Mouse (Mus musculus) urinary bladder, postnatal 36 days (tissue): ENCODE results near the gene Ntmt1.

Experiments used
- DNase-seq, 2 experiments: peaks; one replicate each; pipeline ENCODE4 v3.0.0; 2022; ENCODE audit warnings: low spot score in 2 of 2, mixed read lengths in 1 of 2

Gene Ntmt1

GRCm38 (mm10) chr2:30783346-30783745, 24.3 kb upstream of the Ntmt1 start:
- DNase-seq: peak in 1 of 2 experiments; percentile 72

GRCm38 (mm10) chr2:30784078-30784994, 23.3 kb upstream of the Ntmt1 start:
- no peak for DNase-seq

- DNase-seq: no peak
Measured at GRCm38 (mm10) chr2:30787466-30787865, 20.2 kb upstream of the Ntmt1 start.

GRCm38 (mm10) chr2:30792061-30792460, 15.6 kb upstream of the Ntmt1 start:
- DNase-seq: no peak

- DNase-seq: peak; percentile 95 to 98
Measured at GRCm38 (mm10) chr2:30794179-30795108, 13.2 kb upstream of the Ntmt1 start.

- no peak for DNase-seq
Measured at GRCm38 (mm10) chr2:30795271-30795888, 12.2 kb upstream of the Ntmt1 start.

- no peak for DNase-seq
Measured at GRCm38 (mm10) chr2:30795889-30796275, 11.7 kb upstream of the Ntmt1 start.

- peak; percentile 65 to 73 for DNase-seq
Measured at GRCm38 (mm10) chr2:30796382-30796781, 11.2 kb upstream of the Ntmt1 start.

GRCm38 (mm10) chr2:30799456-30799855, 8.2 kb upstream of the Ntmt1 start:
- DNase-seq: no peak

- no peak for DNase-seq
Measured at GRCm38 (mm10) chr2:30800671-30801066, 7.0 kb upstream of the Ntmt1 start.

- DNase-seq: no peak
Measured at GRCm38 (mm10) chr2:30801067-30801852, 6.4 kb upstream of the Ntmt1 start.

- no peak for DNase-seq
Measured at GRCm38 (mm10) chr2:30803604-30804003, 4.0 kb upstream of the Ntmt1 start, which contains the start of gene 1700001O22Rik. Gene 1700001O22Rik (minus strand): TSS chr2:30803661.

- no peak for DNase-seq
Measured at GRCm38 (mm10) chr2:30805983-30806382, 1.6 kb upstream of the Ntmt1 start.

GRCm38 (mm10) chr2:30807147-30807647, 429 bp upstream of the Ntmt1 start:
- DNase-seq: no peak

- DNase-seq: no peak
Measured at GRCm38 (mm10) chr2:30808296-30808655, 650 bp downstream of the Ntmt1 start.

- no peak for DNase-seq
Measured at GRCm38 (mm10) chr2:30809503-30809902, 1.9 kb downstream of the Ntmt1 start.

GRCm38 (mm10) chr2:30810573-30810972, 2.9 kb downstream of the Ntmt1 start:
- DNase-seq: no peak

- no peak for DNase-seq
Measured at GRCm38 (mm10) chr2:30816383-30816782, 8.8 kb downstream of the Ntmt1 start.

- DNase-seq: no peak
Measured at GRCm38 (mm10) chr2:30819873-30820272, 12.2 kb downstream of the Ntmt1 start.

- no peak for DNase-seq
Measured at GRCm38 (mm10) chr2:30821073-30821472, 13.4 kb downstream of the Ntmt1 start.

GRCm38 (mm10) chr2:30822460-30822859, 14.8 kb downstream of the Ntmt1 start:
- DNase-seq: no peak
